Mouse (Mus musculus) frontal cortex, postnatal 25 days (tissue): Measurements from ENCODE around the gene Tnnc1.

Source experiments
- DNase-seq, 2 experiments: peaks; one replicate each; pipeline ENCODE4 v3.0.0; 2022; ENCODE audit warnings: low spot score in 2 of 2

The Tnnc1 gene

DNA sequence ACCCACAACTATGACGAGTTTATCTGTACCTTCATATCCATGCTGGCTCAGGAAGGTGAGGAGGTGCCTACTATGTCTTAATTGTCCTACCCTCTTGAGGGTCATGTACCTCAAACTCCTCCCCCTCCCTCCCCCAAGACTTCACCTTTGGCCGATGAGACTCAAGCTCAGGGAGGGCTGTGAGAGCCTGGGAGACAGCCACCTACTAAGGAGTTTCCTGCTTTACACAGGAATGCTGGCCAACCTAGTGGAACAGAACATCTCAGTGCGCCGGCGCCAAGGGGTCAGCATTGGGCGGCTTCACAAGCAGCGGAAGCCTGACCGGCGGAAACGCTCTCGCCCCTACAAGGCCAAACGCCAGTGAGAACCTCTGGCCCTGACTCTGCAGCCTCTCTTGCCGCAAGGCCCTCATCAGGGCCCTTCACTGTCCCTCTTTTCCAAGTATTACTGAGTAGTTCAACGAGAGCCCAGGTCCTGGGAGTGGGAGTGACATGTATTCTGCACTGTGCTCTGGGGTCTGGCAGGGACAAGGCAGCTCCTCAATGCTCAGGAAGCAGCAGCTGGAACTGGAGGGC lies 50.5 kb downstream of the Tnnc1 start:
- DNase-seq = no peak

DNA sequence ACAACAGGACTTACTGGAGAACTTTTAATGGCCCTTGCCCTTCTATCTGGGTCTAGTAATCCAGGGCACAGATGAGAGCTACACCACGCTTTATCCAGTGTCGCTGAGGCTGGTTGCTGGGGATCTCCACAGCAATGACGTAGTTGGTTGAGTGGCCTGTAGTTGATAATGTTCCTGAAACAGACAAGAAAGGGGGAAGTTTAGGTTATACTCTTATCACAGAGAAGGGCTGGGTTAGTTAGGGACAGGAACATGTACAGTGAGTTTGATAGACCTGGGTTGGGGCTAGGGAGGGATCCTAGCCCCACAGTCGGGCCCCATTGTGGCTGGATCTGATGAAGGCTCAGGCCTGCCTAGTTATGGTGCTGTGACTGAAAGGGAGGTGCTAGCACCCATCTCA lies 52.3 kb downstream of the Tnnc1 start:
- DNase-seq = no peak

- DNase-seq = no peak
Measured at GRCm38 (mm10) chr14:31260932-31261331, 52.8 kb downstream of the Tnnc1 start.
